Mouse (Mus musculus): ENCODE data around the gene Myo1d.
A peak's percentile ranks its signal among the peaks of the same experiment; 100 is the strongest.

Gene Myo1d

DNA sequence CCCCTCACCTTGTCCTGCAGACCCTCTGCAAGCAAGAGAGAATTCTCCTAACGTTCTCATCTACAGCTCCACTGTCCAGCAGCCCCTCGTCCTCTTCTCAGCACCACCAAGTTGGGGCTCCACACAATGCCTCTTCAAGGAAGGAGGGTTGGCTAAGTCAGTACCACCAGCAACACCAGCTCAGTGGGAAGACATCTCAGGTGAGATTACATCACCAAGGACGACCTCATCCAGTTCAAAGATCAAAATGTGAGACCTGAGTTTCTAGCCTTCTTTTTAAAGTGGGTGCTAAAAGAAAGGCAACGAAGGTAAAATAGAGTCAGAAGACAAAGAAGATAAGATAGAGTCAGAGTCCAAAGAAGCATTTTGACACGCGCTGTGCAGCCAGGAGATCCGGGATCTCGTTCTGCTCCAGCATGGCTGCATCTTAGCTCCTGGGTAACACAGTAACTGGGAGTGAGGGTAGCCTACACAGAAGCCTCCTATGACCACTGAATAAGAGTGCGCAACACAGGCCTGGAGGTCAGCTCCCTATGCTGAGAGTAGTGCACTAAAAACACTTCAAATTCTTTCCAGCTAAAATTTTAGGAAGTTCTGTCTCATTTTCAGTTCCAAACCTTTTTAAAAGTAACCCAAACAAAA, 56.3 kb downstream of the Myo1d start:
- DNase-seq (ENCODE audit: low read depth) = no peak

DNA sequence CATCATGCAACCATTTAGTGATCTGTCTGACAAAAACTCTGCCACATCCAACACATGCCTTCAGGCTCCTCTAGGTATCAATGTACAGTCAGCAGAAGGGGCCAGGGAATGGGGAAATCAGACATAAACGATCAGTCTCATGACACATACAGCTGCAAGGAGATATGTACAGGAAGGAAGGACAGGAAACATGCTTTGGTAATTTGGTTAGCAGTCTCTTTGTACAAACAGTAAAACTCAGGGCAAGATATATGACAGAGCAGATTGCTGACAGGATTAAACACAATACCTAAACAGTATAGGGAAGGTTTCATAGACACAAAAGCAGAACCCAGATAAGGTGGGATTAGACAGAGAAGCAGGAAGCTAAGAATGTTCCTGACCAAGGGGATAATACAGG, 60.8 kb downstream of the Myo1d start:
- peak; percentile 36 for DNase-seq (ENCODE audit: low read depth)

DNA sequence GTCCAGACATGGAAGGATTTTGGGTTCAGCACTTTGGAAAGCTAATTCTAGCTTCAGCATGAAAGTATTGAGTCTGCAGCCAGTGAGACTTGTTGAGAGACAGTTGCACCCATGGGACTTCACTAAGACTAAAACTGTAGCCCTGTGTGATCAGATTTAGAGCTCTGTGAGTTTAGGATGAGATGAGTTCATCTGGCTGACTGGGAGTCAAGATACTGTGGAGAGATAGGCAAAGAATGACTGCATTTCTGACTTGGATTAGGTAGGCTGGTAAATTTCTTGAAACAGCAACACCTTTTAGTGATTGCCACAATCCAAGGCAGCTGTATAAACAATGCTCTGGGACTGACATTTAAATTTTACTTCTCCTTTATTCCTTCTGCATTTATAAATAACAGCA, 61.8 kb downstream of the Myo1d start:
- no peak for DNase-seq (ENCODE audit: low read depth)

DNA sequence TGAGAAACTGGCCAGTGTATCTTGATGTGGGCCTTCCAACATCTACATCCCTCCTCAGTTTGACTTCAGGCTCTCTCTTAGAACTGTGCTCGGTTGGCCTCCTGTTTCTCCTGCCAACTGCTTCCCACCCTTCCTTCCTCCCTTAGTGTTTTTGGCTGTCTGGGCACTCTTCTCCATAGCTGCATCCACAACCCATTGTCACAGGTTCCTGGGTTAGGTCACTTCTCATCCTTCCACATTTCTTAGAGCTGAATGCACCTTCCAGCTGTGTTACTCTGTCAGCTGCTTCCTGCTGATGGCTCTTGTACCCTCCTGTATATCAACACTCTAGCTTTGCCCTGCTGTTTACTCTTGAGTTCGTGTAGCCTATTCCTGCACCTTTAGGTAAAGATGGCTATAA, 64.7 kb downstream of the Myo1d start:
- DNase-seq (ENCODE audit: low read depth) = no peak

DNA sequence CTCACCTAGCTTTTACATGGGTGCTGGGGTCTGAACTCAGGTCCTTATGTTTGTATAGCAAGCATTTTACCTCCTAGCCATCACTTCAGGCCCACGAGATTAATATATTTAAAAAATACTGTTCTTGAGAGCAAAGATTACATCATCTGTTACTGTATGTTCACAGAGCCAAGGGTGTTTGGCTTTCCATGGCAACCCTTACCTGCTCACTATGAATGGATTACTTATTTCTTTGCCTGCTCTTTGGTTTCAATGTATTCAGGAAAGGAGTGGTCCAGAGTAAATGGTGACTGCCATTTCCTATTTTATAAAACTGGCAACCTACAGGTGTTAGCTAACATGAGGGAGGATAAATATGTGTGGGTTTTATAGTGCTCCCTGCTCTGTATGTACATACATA, 66.1 kb downstream of the Myo1d start:
- DNase-seq (ENCODE audit: low read depth) = no peak

DNA sequence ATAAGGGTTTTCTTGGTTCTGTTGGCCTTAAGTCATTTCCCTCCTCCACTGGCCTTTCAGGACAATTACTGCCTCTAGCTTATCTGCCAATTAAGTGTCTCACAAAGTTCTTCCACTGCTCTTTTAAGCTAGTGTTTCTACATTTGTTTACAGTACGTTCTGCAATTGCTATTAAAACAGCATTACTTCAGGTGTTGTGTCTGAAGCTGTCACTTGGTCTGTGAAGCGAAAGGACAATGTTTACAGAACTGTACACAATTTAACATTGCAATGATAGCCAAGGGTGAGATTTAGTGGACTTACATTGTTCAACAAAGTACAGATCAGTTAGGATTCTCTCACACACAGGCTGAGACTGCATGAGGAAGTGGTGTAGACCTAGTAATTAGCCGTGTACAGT, 67.6 kb downstream of the Myo1d start:
- no peak for DNase-seq (ENCODE audit: low read depth)

DNA sequence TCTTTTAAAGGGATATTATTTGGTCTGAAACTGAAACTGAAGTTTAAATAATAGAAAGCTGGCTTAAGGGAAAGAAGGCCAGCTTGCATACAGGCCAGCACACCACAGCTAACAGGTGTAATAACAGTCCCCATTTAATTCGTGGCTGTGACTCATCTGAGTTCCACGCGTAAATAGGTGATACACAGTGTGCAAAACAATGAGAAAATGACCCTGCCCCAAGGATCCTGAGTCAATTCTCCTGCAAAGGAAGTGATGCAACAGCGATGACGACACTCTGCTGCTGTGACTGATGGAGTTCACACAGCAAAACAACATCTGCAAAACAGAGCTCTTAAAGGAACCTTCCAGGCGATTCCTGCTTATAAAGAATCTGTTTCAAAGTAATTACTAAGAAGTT, 68.5 kb downstream of the Myo1d start:
- peak; percentile 46 for DNase-seq (ENCODE audit: low read depth)

DNA sequence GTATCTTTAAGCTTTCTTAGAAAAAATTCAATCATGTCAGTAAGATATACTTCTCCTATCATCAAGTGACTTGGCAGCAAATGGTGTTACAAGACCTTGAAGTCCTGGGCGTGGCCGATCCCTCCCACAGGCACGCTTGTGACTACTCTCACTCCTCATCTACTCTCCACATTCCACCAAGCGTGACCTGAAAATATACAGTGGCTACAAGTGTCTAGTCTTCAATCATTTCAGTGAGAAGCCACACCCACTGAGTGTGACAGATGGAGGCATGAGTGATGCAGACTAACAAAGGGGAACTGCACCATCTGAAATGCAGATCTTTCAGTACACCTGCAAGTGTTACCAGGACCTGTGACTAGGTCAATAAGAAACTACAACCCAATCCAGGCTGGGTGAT, 79.2 kb downstream of the Myo1d start:
- DNase-seq (ENCODE audit: low read depth) = no peak

DNA sequence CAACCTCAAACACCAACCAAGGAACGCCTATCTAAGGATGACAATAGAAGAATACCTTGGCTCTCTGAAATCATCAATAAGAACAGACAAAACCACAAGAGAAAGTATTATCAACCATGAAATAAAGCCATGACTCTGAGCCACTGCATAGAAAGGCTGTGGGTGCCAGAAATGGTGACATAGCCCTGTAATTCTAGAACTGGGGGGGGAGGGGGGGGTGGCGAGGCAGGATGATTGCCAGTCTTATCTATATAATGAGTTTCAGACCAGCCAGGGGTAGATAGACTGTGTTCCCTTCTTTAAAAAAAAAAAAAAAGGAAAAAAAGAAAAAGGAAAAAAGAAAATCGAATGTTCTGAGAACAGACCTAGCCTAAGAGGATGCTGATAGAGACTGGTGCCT, 81.1 kb downstream of the Myo1d start:
- DNase-seq (ENCODE audit: low read depth) = no peak

DNA sequence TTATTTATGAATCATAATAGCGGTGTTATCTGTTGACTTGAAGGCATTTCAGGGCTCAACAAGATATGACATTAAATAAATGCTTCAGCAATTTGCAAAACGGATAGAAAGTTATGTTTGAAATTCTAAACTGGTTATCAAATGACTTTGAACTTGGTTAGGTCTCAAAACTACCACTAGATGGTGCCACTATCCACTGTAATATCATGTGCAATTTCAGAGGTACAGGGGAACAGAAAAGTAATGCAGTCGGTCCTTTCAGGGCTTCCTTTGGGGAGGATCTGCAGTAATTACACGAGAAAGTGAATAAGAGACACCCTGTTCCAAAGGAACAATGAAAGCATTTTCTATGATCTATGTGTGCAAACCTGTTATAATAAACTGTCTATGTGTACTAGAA, 83.5 kb downstream of the Myo1d start:
- peak; percentile 62 for DNase-seq (ENCODE audit: low read depth)

DNA sequence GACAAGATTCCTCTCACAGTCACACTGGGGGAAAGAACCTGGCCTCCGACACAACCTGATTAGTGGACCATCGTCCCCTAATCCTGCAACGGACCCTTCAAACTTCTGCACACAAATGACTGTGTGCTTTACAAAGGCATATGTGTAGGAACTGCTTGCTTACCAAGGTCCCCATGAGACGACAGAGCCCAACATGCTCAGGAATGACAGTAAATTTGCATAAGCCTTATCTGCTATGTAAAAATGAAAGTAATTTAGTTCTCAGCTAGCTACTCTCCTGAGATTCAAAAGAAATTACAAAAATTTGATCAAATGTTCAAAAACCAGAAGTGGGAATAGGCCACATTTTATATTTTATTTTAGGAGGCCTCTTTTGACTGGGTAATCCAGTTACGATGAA, 95.2 kb downstream of the Myo1d start:
- no peak for DNase-seq (ENCODE audit: low read depth)

DNA sequence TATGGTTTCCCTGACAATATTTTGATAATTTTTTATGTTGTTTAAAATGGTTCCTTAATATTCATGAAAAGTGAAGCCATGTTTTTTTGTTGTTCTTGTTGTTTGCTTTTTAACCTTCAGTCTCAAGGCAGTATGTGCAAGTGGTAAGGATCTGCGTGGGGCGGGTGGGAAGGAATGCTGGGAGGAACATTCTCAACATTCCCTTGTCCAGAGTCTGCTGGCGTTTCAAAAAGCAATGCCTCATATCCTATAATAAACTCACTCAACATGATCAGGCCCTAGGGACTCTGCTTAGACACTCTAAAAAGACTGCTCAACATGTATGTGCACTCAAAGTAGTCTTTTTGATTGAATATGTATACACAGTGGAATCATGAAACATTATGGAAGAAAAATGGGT, 97.1 kb downstream of the Myo1d start:
- no peak for DNase-seq (ENCODE audit: low read depth)

DNA sequence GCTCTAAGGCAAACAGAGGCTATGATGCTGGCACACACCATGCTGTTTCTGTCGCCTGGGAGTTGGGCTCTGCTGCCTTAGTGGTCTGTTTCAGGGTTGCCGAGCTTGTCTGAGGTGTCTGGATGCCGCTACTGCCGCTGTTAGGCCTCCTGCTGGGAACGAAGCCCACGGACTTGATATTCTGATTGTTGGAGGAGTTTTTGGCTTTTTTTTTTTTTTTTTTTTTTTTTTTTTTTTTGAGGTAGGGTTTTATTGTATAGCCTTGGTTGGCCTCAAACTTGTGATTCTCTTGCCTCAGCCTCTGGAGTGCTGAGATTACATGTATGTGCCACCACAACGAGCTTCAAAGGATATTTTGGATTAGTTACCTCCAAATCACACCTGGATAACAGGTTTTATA, 106.8 kb downstream of the Myo1d start:
- no peak for DNase-seq (ENCODE audit: low read depth)

DNA sequence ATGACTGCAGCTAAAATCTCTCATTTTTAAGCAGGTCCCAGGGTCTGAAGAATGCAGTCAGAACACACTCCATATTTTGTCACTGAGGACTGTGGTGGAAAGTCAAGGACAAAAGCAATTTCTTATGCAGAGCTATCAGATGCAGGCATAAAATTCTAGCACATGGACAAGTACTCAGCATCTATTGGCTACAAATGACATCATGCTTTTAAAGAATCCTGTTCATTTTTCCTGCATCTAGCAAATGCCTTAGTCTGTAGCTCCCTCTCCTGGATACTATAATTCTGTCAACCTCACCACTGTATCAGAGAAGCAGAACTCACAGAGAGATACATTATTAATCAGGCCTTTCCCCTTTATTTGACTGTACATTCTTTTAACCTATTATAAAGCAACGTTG, 109.4 kb downstream of the Myo1d start:
- DNase-seq (ENCODE audit: low read depth) = peak; percentile 69

DNA sequence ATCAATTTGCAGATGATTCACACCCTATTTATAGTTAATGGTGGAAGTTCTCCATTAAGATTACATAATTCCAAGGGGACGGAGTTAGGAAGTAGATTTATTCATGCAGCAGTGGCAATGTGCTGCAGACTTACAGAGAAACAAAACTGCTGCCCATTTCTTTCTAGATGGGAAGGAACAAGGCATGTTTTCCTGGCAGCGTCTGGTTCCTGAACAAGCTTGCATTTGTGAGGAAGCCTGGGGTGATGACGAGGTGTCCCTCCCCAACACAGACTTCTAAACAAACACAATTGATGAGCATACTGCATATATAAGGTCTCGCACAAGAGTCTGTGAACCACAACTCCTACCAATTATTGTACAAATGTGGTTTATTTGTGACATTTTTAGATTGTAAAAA, 109.9 kb downstream of the Myo1d start:
- no peak for DNase-seq (ENCODE audit: low read depth)

DNA sequence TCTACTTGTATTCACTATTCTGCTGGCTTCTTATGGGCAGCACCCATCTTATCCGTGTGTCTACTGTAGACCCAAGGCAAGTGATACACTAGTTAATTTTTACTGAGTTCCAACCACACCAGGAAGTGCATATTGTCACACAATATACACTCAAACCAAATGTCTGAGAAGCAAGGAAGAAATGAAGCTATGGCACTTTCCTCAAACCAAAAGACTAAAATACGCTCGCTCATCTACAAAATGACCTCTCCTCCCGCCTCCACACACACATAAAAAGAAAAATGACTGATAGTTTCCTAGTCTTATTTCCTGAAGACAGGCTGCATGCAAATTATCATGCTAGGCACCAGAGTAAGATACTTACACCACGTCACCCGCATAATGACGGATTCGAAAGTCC, 113.6 kb downstream of the Myo1d start:
- DNase-seq (ENCODE audit: low read depth) = no peak

DNA sequence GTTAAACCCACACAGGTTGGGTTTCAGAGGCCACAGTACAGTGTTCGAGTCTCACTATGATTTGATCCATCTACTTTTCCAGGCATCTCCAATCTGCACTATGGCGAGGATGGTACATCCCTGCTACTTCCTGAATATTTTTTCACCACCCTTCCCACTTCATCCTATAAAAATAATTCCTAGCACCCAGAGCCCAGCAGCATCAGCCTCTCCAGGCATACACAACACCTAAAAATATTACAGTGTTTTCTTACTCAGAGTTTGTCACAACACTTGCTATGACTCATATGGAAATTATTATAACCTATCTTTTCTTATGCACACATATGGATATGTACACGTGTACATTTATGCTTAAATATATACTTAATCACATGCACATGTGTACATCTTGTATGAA, 115.6 kb downstream of the Myo1d start:
- DNase-seq (ENCODE audit: low read depth) = no peak

DNA sequence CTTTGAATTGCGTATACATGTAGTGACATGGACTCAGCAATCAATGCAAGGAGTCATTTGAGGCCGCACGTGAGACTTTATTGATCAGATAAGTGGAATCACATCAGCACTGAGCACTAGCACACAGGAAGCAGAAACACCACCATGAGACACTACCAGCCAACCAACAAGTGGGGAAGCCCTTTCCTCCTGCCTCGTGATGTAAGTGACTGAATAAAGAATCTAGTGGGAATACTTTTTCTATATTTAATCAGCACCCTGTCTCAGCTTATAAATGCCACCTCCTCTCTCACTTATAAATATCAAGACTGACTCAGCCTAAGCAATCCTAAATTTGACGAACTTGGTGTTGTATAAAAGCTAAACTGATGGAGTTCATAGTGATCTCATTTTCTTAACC, 134.7 kb downstream of the Myo1d start:
- DNase-seq (ENCODE audit: low read depth) = no peak

DNA sequence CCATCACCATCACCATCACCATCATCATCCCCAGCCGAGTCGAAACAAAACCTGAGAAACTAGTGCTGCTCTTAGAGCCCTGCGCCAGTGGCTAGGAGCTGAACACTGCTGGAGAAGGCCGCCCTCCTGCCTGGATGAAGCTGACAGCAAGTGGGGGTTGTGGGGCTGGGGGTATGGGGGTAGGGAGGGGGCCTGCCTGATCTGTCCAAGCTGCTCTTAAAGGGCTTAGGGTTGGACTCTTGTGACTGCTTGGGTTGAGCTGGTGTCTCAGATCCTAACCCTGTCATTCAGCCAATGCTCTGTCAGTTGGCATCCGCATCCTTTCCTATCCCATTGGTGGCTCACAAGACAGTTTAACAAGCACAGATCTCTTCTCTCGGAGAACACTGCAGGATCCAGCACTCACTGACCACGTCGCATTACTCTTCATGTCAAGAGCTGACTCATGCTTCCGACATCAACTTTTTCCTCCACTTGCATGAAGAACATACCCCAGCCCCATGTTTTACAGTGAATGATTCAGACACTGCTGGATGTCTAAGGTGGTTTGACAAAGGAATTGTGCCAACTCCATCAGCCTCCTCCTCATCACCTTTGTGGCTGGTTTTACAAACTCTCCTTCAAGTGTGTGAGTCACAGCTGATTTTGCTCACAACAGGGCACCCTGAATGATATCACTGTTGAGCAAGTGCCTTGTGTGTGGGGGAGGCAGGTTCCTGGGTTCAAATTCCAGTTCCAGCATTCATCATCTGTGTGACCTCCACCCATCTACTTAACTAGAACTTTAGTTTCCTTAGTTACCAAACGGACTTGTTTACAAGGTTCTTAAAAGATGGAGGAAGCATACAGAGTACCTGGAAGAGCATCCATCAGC, 150.6 kb downstream of the Myo1d start:
- no peak for DNase-seq (ENCODE audit: low read depth)

DNA sequence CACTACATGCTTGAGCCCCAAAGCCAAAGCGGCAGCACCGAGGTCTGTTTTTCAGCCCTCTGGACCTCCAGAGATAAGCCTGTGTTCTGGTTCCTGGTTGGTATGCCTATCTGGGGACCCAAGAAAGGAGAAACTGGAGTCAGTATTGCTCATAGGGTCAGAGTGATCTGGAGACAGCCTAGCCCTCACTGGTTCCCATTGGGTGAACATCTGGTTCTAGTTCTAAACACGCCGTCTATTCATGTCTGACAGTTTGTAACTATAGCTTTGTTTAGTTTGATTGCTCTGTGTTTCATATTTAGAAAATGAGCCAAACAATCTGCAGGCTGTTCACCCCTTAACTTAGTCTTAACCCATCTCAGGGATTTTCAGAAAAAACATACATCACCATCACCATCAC, 151.2 kb downstream of the Myo1d start:
- DNase-seq (ENCODE audit: low read depth) = no peak

DNA sequence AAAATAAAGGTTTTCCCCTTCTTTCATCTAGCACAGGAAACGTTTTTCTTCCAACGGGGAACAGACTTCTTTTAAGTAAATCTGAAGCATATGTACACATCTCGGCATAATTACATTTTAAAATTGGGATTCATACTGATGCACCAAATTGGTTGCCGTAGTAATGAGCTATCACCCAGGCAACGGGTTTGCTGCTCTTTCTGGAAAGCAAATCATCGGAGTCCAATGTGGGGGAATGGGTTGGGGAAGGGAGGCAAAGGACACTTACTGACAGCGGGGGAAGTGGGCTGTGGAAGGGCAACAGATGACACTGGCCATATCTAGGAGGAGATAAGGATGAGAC, 156.8 kb downstream of the Myo1d start:
- no peak for DNase-seq (ENCODE audit: low read depth)

DNA sequence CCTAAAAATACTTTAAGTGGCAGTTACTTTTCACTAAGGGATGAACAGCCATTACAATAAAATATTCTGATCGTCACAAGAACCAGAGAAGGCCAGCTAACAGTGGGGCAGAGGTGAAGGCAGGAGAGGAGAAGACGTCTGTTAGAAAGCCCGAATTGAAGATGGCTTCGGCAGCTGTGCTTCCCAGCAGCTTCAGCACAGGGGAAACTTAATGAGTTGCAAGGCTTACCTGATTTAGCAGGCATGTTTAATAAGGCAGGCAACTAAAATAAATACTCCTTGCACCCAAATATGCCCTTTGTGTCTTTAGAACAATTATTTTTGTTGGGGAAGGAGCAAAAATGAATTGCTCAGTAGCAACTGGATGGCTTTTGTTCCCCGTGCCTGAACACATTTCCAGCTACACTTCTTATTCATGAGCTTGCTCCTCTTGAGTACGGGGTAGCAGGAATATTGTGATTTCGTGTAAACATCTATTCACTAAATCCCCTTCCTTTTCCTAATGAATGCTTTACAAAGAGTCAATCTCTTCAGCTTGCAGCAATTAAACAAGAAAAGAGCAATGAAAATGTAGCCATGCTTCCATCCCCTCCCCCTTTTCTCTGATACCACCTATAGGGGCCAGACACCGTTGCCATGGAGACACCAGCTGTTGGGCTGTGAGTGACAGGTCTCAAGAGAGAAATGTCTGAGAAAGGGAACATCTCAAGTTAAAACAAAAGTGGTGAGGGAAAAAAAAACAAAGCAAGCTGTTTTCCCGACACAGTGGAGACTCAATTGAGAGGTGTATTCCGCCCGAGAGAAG, 157.4 kb downstream of the Myo1d start:
- DNase-seq (ENCODE audit: low read depth) = no peak
